Mouse (Mus musculus) E14TG2a.4 (cell line): ENCODE results near the gene Ireb2.

Experiments
- CTCF ChIP-seq: conservative IDR thresholded peaks from 2 replicates; pipeline ENCODE4 v1.5.1; 2014; ENCODE audit warnings: low read length
- NANOG ChIP-seq: IDR thresholded peaks from 2 replicates; pipeline ENCODE4 v1.6.1; 2014; ENCODE audit warnings: borderline replicate concordance, low read length, mixed read lengths

- TF ChIP-seq CTCF (no peak), NANOG (no peak)
Observed at GRCm38 (mm10) chr9:54950575-54951321, 87.2 kb downstream of the Ireb2 start, which contains the start of the genes Psma4 and AY074887.
